Mouse (Mus musculus): ENCODE data around the gene Gtf2h3. TPM values are rescaled to one million over a fixed set of nuclear protein-coding genes. Genes with fewer than 3 reads are reported as not detected.

Gtf2h3 gene
- polyA plus RNA-seq (2015; fragmentation: Nextera tagmentation; extraction: Ambion mirVana), result 30.8 and 37.6 TPM in 2 replicates

DNA sequence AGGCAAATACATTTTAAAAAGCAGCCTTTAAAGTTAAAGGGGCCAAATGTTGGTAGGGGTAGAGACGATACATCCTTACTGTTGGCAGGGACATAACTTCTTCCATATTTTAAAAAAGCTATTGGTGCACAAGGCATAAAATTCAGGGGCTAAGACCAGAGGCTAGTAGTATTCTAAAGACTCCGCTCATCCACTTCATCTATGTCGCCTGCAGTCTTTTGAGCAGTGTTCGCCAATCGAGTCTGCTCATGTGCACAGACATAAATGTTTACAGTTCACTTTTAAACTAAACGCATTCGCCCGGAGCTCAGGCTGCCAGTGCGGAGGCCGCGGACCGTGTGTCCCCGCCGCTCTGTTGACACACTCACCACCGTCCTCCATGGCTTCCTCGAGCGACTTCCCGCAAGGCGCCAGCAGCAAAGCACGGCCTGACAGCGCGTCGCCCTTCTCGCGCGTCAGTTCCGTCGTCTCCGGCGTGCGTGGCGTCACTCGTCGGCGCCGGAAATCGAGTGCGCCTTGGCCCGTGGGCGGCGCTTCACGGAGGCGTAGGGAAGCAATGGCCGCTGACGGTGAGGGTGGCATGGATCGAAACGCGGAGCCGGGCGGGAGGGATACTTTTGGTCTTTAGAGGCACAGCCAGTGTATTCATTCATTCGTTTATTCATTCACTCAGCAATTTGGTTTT lies at the start of gene Gtf2h3, which contains the start of gene Eif2b1:
TSS of gene Gtf2h3 (plus strand) at position 508 of the 685 bp plus-strand sequence.
TSS of gene Eif2b1 (minus strand) at position 499 of the 685 bp plus-strand sequence.
- peak within 1 kb of the TSS; percentile 86 for H3K4me2 ChIP-seq
- WGBS (ENCODE audit: insufficient replicate concordance), result under 1% methylated on average over 51 of the region's 51 CpGs

DNA sequence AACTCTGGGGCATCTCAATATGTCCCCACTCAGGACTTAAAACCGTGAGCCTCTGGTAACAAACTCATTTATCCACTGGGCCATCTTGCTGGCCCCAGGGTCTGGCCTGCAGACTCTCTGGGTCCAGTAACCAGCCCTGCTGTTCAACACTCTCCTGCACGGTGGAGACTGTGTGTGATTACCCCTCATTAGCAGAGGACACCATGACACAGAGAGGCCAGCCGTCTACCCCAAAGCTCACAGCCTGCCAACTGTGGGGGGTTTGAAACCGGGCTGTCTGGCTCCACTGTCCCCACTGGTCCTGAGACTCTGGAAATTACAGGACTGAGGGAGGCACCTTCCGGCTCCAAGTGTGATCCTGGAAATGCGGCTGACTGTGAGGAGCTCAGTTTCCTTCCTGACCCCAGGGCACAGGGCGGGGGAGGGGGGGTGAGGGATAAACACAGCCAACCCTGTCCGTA lies 49.7 kb upstream of the Gtf2h3 start:
- Histone ChIP-seq H3K9ac (no peak overlapping the region), H3K27ac (no peak overlapping the region), H3K4me3 (replicated peaks) (peak overlapping the region; percentile 4; the same call in 1 of the 2 replicates), H3K4me2 (peak overlapping the region; percentile 82), H3K36me3 (no peaks in the 10 kb centered on the region), H3K9me3 (replicated peaks) (no peaks in the 10 kb centered on the region), H3K27me3 (peaks cover 53% of the 10 kb centered on the region), H3K4me1 (replicated peaks) (peaks cover 39% of the 10 kb centered on the region)
- WGBS (ENCODE audit: insufficient replicate concordance), result 29% methylated on average over 8 of the region's 8 CpGs
- ATAC-seq (ENCODE audit: low read depth) (no peak), DNase-seq (no peak)

More for the DNA sequence above, at the start of gene Gtf2h3, which contains the start of gene Eif2b1:
- Histone ChIP-seq H3K9ac (peak within 1 kb of the TSS; percentile 75), H3K4me1 (replicated peaks) (peaks cover 36% of the 10 kb centered on the region), H3K27ac (no peak within 1 kb of the TSS; the same call in 1 of the 2 replicates), H3K9me3 (replicated peaks) (no peaks in the 10 kb centered on the region), H3K27me3 (no peaks in the 10 kb centered on the region), H3K36me3 (peaks cover 41% of the 10 kb centered on the region), H3K4me3 (replicated peaks) (peak within 1 kb of the TSS; percentile 76)
- DNase-seq (peak; percentile 84), ATAC-seq (ENCODE audit: low read depth) (peak; percentile 85)

- no peaks in the 10 kb centered on the region for H3K9me3 ChIP-seq (replicated peaks)
- no peaks in the 10 kb centered on the region for H3K36me3 ChIP-seq
- H3K27ac ChIP-seq, result no peak overlapping the region
- no peak for DNase-seq
- H3K9ac ChIP-seq, result 0 out of 2 replicates have a peak overlapping the region, but pooled peaks have one; percentile 62
- H3K4me3 ChIP-seq (replicated peaks), result peak overlapping the region; percentile 67; the same call in 1 of the 2 replicates
- no peak for ATAC-seq (ENCODE audit: low read depth)
- peaks cover 53% of the 10 kb centered on the region for H3K27me3 ChIP-seq
- peak overlapping the region; percentile 82 for H3K4me2 ChIP-seq
- 22% methylated on average over 8 of the region's 8 CpGs for WGBS (ENCODE audit: insufficient replicate concordance)
- peaks cover 43% of the 10 kb centered on the region for H3K4me1 ChIP-seq (replicated peaks)
Measured at GRCm38 (mm10) chr5:124529697-124530096, 49.2 kb upstream of the Gtf2h3 start.

- 1% methylated on average over 95 of the region's 96 CpGs for WGBS (ENCODE audit: insufficient replicate concordance)
- H3K4me2 ChIP-seq, result peak within 1 kb of the TSS; percentile 82
- H3K27ac ChIP-seq, result peak within 1 kb of the TSS; percentile 34; the same call in 1 of the 2 replicates
- peaks cover 49% of the 10 kb centered on the region for H3K4me1 ChIP-seq (replicated peaks)
- DNase-seq (no peak), ATAC-seq (ENCODE audit: low read depth) (peak; percentile 44)
- H3K36me3 ChIP-seq, result no peaks in the 10 kb centered on the region
- H3K9ac ChIP-seq, result peak within 1 kb of the TSS; percentile 62
- peaks cover 53% of the 10 kb centered on the region for H3K27me3 ChIP-seq
- peak within 1 kb of the TSS; percentile 67 for H3K4me3 ChIP-seq (replicated peaks)
- H3K9me3 ChIP-seq (replicated peaks), result no peaks in the 10 kb centered on the region
Measured at GRCm38 (mm10) chr5:124530655-124531582, 48.0 kb upstream of the Gtf2h3 start, which contains the start of gene Rilpl1. Rilpl1 (minus strand) TSS chr5:124531391.

DNA sequence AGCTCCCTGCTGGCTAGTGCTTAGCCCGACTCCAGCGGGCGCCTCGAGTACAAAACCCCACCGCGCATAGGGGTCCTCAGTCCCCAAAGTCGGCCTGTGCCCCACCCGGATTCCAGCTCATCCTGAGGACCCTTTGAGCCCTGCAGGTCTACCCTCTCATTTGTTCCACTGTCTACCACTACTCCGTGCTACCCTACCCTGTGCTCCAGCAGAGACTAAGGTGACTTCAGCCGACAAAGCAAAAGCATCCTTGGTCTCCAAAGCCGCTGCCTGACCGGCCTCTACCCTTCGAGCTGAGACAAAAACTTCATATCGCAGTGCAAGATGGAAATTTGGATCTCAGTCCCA lies 47.4 kb upstream of the Gtf2h3 start:
- peak overlapping the region; percentile 82 for H3K4me2 ChIP-seq
- peaks cover 50% of the 10 kb centered on the region for H3K4me1 ChIP-seq (replicated peaks)
- 18% methylated on average over 14 of the region's 14 CpGs for WGBS (ENCODE audit: insufficient replicate concordance)
- H3K9ac ChIP-seq, result peak overlapping the region; percentile 62; the same call in 1 of the 2 replicates
- no peak for ATAC-seq (ENCODE audit: low read depth)
- no peak for DNase-seq
- H3K4me3 ChIP-seq (replicated peaks), result peak overlapping the region; percentile 67
- peaks cover 53% of the 10 kb centered on the region for H3K27me3 ChIP-seq
- H3K36me3 ChIP-seq, result no peaks in the 10 kb centered on the region
- no peaks in the 10 kb centered on the region for H3K9me3 ChIP-seq (replicated peaks)
- peak overlapping the region; percentile 34; the same call in 1 of the 2 replicates for H3K27ac ChIP-seq

DNA sequence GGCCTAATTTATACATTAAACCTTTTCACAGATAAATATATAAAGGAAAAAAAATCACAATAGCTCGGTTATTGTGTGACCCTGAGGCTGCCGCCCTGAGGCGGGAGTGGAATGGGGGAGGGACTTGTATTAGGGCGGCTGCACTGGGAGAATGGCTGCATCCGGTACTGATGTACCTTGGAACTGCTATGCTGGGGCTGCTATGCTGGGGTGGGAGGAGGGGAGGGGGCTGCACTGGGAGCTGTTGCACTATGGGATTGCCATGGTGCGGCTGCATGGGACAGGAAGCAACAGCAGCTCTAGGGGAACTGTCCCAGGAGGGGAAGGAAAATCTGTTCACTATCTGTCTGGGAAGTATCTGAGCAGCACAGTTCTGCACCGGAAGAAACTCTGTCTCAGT lies 46.5 kb upstream of the Gtf2h3 start:
- ATAC-seq (ENCODE audit: low read depth), result peak; percentile 24; the same call in 1 of the 2 replicates

DNA sequence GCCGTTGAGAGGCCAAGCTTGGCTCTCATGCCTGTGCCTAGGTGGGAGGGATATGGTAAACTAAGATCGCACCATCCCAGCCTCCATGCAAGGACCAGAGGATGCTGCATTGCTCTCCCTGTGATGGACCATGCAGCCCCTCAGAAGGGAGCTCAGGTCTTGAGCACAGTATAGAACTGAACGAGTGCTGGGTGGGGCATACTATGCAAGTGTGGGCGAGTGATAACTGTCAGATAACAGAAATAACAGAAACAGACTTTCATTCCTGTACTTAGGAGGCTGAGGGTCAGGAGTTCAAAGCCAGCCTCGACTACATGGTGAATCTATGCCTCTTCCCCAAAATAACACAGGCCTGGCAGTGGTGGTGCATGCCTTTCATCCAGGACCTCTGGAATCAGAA lies 43.9 kb upstream of the Gtf2h3 start:
- peaks cover 46% of the 10 kb centered on the region for H3K4me1 ChIP-seq (replicated peaks)
- peaks cover 36% of the 10 kb centered on the region for H3K27me3 ChIP-seq
- no peak overlapping the region for H3K4me3 ChIP-seq (replicated peaks)
- H3K9me3 ChIP-seq (replicated peaks), result no peaks in the 10 kb centered on the region
- DNase-seq (no peak), ATAC-seq (ENCODE audit: low read depth) (peak; percentile 42; the same call in 1 of the 2 replicates)
- 35% methylated on average over 5 of the region's 5 CpGs for WGBS (ENCODE audit: insufficient replicate concordance)
- H3K27ac ChIP-seq, result 0 out of 2 replicates have a peak overlapping the region, but pooled peaks have one; percentile 21
- H3K9ac ChIP-seq, result no peak overlapping the region
- no peaks in the 10 kb centered on the region for H3K36me3 ChIP-seq
- H3K4me2 ChIP-seq, result no peak overlapping the region

More for the DNA sequence above, 46.5 kb upstream of the Gtf2h3 start:
- no peak for DNase-seq
- H3K4me1 ChIP-seq (replicated peaks), result peaks cover 56% of the 10 kb centered on the region
- 16% methylated on average over 7 of the region's 7 CpGs for WGBS (ENCODE audit: insufficient replicate concordance)
- H3K4me3 ChIP-seq (replicated peaks), result no peak overlapping the region
- no peaks in the 10 kb centered on the region for H3K36me3 ChIP-seq
- H3K9ac ChIP-seq, result no peak overlapping the region
- no peak overlapping the region for H3K27ac ChIP-seq
- no peaks in the 10 kb centered on the region for H3K9me3 ChIP-seq (replicated peaks)
- H3K4me2 ChIP-seq, result no peak overlapping the region
- peaks cover 53% of the 10 kb centered on the region for H3K27me3 ChIP-seq

- 6% methylated on average over 17 of the region's 17 CpGs for WGBS (ENCODE audit: insufficient replicate concordance)
- Histone ChIP-seq H3K9me3 (replicated peaks) (no peaks in the 10 kb centered on the region), H3K4me1 (replicated peaks) (peaks cover 33% of the 10 kb centered on the region), H3K27ac (no peak overlapping the region), H3K27me3 (peaks cover 18% of the 10 kb centered on the region), H3K4me3 (replicated peaks) (peak overlapping the region; percentile 9; the same call in 1 of the 2 replicates), H3K4me2 (peak overlapping the region; percentile 50), H3K9ac (no peak overlapping the region), H3K36me3 (no peaks in the 10 kb centered on the region)
- ATAC-seq (ENCODE audit: low read depth) (no peak), DNase-seq (no peak)
Measured at GRCm38 (mm10) chr5:124536776-124537175, 42.2 kb upstream of the Gtf2h3 start.

DNA sequence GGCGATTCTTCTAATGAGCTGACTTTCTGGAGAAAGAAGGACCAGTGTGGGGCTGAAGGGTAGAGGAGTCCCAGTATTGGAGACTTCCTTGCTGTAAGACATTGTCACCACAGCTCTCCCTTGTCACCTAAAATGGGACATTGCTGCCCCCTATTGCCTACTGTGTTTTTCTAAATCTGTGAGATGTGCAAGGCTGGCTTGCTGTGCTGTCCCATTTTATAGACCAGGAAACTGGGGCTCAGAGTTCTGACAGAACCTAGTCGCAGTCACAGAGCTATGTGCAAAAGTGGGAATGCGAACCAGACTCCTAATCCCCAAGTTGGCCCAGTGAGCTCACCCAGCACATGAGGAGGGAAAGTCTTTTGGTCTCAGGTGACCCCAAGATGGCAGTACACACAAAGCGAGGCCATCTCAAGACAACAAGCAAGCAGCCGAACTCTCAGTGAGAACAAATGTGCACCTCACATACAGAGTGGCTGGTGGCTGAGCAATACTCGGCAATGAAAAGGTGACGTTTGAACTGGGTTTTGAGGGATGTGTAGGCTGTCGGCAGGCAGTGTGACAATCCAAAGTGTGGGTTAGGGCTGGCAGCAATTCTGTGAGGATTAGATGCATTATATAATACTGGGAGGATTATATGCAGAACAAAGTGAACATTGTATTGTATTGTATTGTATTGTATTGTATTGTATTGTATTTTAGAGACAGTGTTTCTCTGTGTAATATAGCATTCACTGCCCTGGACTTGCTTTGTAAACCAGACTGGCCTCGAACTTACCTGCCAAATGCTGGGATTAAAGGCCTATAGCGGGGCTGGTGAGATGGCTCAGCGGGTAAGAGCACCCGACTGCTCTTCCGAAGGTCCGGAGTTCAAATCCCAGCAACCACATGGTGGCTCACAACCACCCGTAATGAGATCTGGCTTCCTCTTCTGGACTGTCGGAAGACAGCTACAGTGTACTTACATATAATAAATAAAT lies 39.8 kb upstream of the Gtf2h3 start:
- peaks cover 20% of the 10 kb centered on the region for H3K36me3 ChIP-seq
- peaks cover 42% of the 10 kb centered on the region for H3K4me1 ChIP-seq (replicated peaks)
- no peak overlapping the region for H3K9ac ChIP-seq
- H3K27me3 ChIP-seq, result no peaks in the 10 kb centered on the region
- no peak for ATAC-seq (ENCODE audit: low read depth)
- H3K4me2 ChIP-seq, result no peak overlapping the region
- 76% methylated on average over 16 of the region's 16 CpGs for WGBS (ENCODE audit: insufficient replicate concordance)
- no peak overlapping the region for H3K27ac ChIP-seq
- H3K4me3 ChIP-seq (replicated peaks), result no peak overlapping the region
- DNase-seq, result peak; percentile 56
- no peaks in the 10 kb centered on the region for H3K9me3 ChIP-seq (replicated peaks)

DNA sequence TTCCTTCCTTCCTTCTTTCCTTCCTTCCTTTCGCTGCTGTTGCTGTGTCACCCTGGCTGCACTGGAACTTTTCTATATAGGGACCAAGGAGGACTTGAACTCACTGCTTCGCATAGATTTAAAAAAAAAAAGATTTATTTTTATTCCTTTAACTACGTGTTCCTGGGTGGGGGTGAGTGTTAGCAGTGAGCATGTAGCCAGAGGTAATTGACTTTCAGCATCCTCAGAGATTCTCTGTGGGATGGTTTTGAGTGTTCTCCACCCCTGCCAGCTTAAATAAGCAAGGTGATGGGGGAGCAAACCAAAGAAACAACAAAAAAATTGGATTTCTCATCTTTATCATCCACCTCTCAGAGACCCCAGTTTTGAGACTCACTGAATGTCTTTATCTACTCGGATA lies 39.0 kb upstream of the Gtf2h3 start:
- H3K9me3 ChIP-seq (replicated peaks), result no peaks in the 10 kb centered on the region
- H3K27ac ChIP-seq, result 0 out of 2 replicates have a peak overlapping the region, but pooled peaks have one; percentile 31
- no peak for DNase-seq
- no peak for ATAC-seq (ENCODE audit: low read depth)
- peak overlapping the region; percentile 96 for H3K4me3 ChIP-seq (replicated peaks)
- WGBS (ENCODE audit: insufficient replicate concordance), result 63% methylated on average over 4 of the region's 4 CpGs
- H3K27me3 ChIP-seq, result no peaks in the 10 kb centered on the region
- peak overlapping the region; percentile 61 for H3K4me2 ChIP-seq
- H3K4me1 ChIP-seq (replicated peaks), result peaks cover 40% of the 10 kb centered on the region
- H3K36me3 ChIP-seq, result peaks cover 28% of the 10 kb centered on the region
- peak overlapping the region; percentile 60 for H3K9ac ChIP-seq

All from liver, embryonic 13.5 days (tissue).